Mouse (Mus musculus) forebrain, embryonic 15.5 days (tissue): ENCODE results near the gene Ptpn13. TPM values are rescaled to one million over a fixed set of nuclear protein-coding genes. Genes with fewer than 3 reads are reported as not detected.

Experiments used
- ATAC-seq: fragments of 200-750 bp; cut with Nextera tagmentation; replicated peaks from 2 replicates; pipeline ENCODE4 v1.8.0; 2017; ENCODE audit warnings: mild to moderate bottlenecking, moderate TSS enrichment, moderate library complexity
- H3K27ac ChIP-seq: fragments of 300-500 bp; sonication (generic); replicated peaks from 2 replicates; pipeline ENCODE4 v1.5.1; 2015; ENCODE audit warnings: mild to moderate bottlenecking, inconsistent platforms
- H3K27me3 ChIP-seq: fragments of 300-500 bp; sonication (generic); 2 replicates; pipeline ENCODE4 v1.6.1; 2015; ENCODE audit warnings: inconsistent platforms
- H3K36me3 ChIP-seq: fragments of 300-500 bp; sonication (generic); 2 replicates; pipeline ENCODE4 v1.6.1; 2015; ENCODE audit warnings: mild to moderate bottlenecking, inconsistent platforms
- H3K4me1 ChIP-seq: fragments of 300-500 bp; sonication (generic); 2 replicates; pipeline ENCODE4 v1.6.1; 2015; ENCODE audit warnings: inconsistent platforms
- H3K4me2 ChIP-seq: fragments of 300-500 bp; sonication (generic); replicated peaks from 2 replicates; pipeline ENCODE4 v1.6.1; 2015; ENCODE audit warnings: mild to moderate bottlenecking, inconsistent platforms
- H3K4me3 ChIP-seq: fragments of 300-500 bp; sonication (generic); 2 replicates; pipeline ENCODE4 v1.5.1; 2015; ENCODE audit warnings: mild to moderate bottlenecking, inconsistent platforms
- H3K9ac ChIP-seq: fragments of 300-500 bp; sonication (generic); replicated peaks from 2 replicates; pipeline ENCODE4 v1.6.1; 2015; ENCODE audit warnings: mild to moderate bottlenecking, inconsistent platforms
- H3K9me3 ChIP-seq: fragments of 300-500 bp; sonication (generic); 2 replicates; pipeline ENCODE4 v1.6.1; 2016; ENCODE audit warnings: inconsistent platforms
- WGBS: fragments of 180-500 bp; shearing (Covaris S2); methylation state at CpG from one replicate; pipeline ENCODE4 v1.1.7; 2015; ENCODE audit warnings: mixed read lengths; 5-methylcytosine and 5-hydroxymethylcytosine counted together
- polyA plus RNA-seq: library from polyadenylated mRNA; unstranded; fragments of >200 nt; fragmentation: Nextera tagmentation; extraction: Ambion mirVana; gene quantifications from 2 replicates; pipeline ENCODE4 v1.2.1, GENCODE M21; 2015

Ptpn13 gene
- polyA plus RNA-seq, 1 experiment from 2014 or later: 4.4 TPM

DNA sequence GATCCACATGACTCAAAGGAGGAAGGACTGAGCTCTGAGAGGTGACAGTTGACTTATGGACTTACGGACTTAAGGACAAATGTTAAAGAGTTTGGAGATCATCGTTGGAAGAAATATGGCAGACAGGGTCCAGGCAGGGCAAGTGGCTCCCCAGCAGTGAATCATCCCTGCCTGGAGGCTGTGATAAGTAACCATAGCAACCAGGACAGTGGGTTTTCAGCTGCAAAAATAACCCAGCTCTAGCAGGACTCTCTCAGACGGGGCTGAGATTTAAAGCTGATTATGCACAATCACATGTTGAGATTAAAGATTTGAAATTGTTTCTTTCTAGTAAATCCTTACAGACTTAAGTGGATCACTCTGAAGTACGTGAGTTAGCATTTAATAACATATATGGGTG, 112.4 kb downstream of the Ptpn13 start:
- peaks cover 15% of the 10 kb centered on the region for H3K4me1 ChIP-seq
- 59% methylated on average over 4 of the region's 4 CpGs for WGBS
- no peak for ATAC-seq
- H3K27ac ChIP-seq: no peak overlapping the region
- H3K4me2 ChIP-seq: no peak overlapping the region
- H3K9ac ChIP-seq: no peak overlapping the region
- H3K27me3 ChIP-seq: no peaks in the 10 kb centered on the region
- H3K4me3 ChIP-seq: no peak overlapping the region
- H3K36me3 ChIP-seq: no peaks in the 10 kb centered on the region
- no peaks in the 10 kb centered on the region for H3K9me3 ChIP-seq

DNA sequence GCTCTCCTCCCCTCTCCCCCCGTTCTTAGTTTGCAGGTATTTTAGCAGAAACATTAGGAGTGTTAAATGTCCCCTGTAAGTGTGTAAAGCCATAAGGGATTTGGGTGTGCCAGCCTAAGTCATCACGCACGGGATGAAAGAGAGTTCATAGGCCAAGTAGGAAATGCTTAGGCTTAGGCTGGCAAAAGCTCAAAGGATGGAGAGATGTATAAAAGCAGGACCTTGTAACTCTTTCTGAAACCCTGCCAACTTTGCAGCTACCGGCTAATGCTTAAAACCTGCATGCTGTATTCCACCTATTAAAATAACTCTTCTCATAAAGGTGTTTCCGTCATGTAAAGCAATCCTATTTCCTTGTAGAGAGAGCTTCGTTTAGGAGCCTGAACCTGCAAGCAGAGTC, 115.6 kb downstream of the Ptpn13 start:
- no peak overlapping the region for H3K4me3 ChIP-seq
- H3K27me3 ChIP-seq: no peaks in the 10 kb centered on the region
- no peak for ATAC-seq
- H3K36me3 ChIP-seq: no peaks in the 10 kb centered on the region
- H3K9me3 ChIP-seq: no peaks in the 10 kb centered on the region
- H3K9ac ChIP-seq: no peak overlapping the region
- H3K4me2 ChIP-seq: no peak overlapping the region
- WGBS: 63% methylated on average over 6 of the region's 6 CpGs
- peaks cover 15% of the 10 kb centered on the region for H3K4me1 ChIP-seq
- H3K27ac ChIP-seq: peak overlapping the region; percentile 58

DNA sequence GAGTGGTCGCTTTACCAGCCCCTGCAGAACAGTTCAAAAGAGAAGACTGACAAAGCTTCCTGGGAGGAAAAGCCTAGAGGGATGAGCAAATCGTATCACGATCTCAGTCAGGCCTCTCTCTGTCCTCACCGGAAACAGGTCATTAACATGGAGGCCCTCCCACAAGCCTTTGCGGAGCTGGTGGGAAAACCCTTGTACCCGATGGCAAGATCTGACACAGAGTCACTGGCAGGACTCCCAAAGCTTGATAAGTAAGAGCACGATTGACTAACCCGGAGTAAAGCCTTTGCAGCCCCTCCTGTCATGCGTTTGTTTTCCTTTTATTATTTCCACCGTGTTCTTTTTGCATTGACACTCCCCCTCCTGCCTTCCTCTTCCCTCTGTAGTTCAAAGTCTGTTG, 116.1 kb downstream of the Ptpn13 start:
- no peaks in the 10 kb centered on the region for H3K27me3 ChIP-seq
- H3K4me2 ChIP-seq: peak overlapping the region; percentile 22
- 0 out of 2 replicates have a peak overlapping the region, but pooled peaks have one; percentile 3 for H3K4me3 ChIP-seq
- H3K36me3 ChIP-seq: no peaks in the 10 kb centered on the region
- WGBS: 46% methylated on average over 10 of the region's 10 CpGs
- H3K4me1 ChIP-seq: peaks cover 15% of the 10 kb centered on the region
- peak overlapping the region; percentile 58 for H3K27ac ChIP-seq
- peak; percentile 47 for ATAC-seq
- H3K9me3 ChIP-seq: no peaks in the 10 kb centered on the region
- no peak overlapping the region for H3K9ac ChIP-seq

- Histone ChIP-seq H3K9me3 (no peaks in the 10 kb centered on the region), H3K4me1 (peaks cover 15% of the 10 kb centered on the region), H3K9ac (no peak overlapping the region), H3K36me3 (no peaks in the 10 kb centered on the region), H3K4me3 (0 out of 2 replicates have a peak overlapping the region, but pooled peaks have one; percentile 3), H3K27me3 (no peaks in the 10 kb centered on the region), H3K27ac (peak overlapping the region; percentile 58), H3K4me2 (peak overlapping the region; percentile 22)
- 57% methylated on average over 11 of the region's 11 CpGs for WGBS
- peak; percentile 83 for ATAC-seq
Measured at GRCm38 (mm10) chr5:103541542-103541941, 116.5 kb downstream of the Ptpn13 start.

- H3K9ac ChIP-seq: no peak overlapping the region
- WGBS: 90% methylated on average over 20 of the region's 20 CpGs
- no peaks in the 10 kb centered on the region for H3K27me3 ChIP-seq
- no peaks in the 10 kb centered on the region for H3K36me3 ChIP-seq
- no peak overlapping the region for H3K27ac ChIP-seq
- H3K4me3 ChIP-seq: no peak overlapping the region
- no peak for ATAC-seq
- no peak overlapping the region for H3K4me2 ChIP-seq
- no peaks in the 10 kb centered on the region for H3K9me3 ChIP-seq
- H3K4me1 ChIP-seq: peaks cover 23% of the 10 kb centered on the region
Measured at GRCm38 (mm10) chr5:103545381-103546000, 120.5 kb downstream of the Ptpn13 start.

- 81% methylated on average over 16 of the region's 16 CpGs for WGBS
- Histone ChIP-seq H3K36me3 (peaks cover 3% of the 10 kb centered on the region; the same call in 1 of the 2 replicates), H3K4me1 (0 out of 2 replicates have a peak, but pooled peaks cover 2% of the 10 kb centered on the region), H3K9ac (no peak overlapping the region), H3K9me3 (no peaks in the 10 kb centered on the region), H3K27ac (no peak overlapping the region), H3K4me3 (no peak overlapping the region), H3K4me2 (no peak overlapping the region), H3K27me3 (no peaks in the 10 kb centered on the region)
- ATAC-seq: no peak
Measured at GRCm38 (mm10) chr5:103554769-103555168, 129.8 kb downstream of the Ptpn13 start.

DNA sequence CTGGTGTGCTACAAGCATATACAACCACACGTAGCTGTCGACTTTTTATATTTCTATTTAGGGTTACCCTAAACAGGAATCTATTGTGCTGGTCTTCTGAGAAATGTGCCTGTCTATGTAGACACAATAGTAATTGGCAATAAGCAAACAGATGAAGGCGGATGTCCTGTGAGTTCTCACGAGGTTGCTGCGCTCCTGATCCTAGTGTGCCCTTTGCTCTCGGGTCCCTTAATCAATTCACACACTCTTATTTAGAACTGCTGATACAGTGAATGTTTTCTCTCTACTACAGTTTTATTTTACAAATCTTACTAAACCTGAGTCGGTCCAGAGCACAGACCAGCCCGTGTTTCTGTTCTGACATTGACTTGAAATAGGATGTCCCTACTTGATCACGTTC, 135.6 kb downstream of the Ptpn13 start:
- H3K4me3 ChIP-seq: no peak overlapping the region
- H3K27ac ChIP-seq: no peak overlapping the region
- WGBS: 93% methylated on average over 9 of the region's 9 CpGs
- H3K4me2 ChIP-seq: no peak overlapping the region
- 0 out of 2 replicates have a peak, but pooled peaks cover 7% of the 10 kb centered on the region for H3K4me1 ChIP-seq
- H3K9me3 ChIP-seq: no peaks in the 10 kb centered on the region
- ATAC-seq: no peak
- H3K36me3 ChIP-seq: peaks cover 3% of the 10 kb centered on the region; the same call in 1 of the 2 replicates
- H3K9ac ChIP-seq: no peak overlapping the region
- no peaks in the 10 kb centered on the region for H3K27me3 ChIP-seq

DNA sequence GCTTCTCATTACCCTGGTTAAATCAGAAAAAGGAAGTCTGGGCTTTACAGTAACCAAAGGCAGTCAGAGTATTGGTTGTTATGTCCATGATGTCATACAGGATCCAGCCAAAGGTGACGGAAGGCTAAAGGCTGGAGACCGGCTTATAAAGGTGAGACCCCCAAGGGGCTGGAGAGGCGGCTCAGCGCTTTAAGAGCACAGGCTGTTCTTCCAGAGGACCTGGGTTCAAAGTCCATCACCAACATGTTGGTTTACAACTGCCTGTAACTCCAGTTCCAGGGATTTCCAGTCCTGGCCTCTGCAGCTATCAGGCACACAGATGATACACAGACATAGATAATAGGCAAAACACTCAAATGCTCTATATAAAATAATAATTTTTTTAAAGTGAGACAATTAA, 143.0 kb downstream of the Ptpn13 start:
- Histone ChIP-seq H3K27me3 (no peaks in the 10 kb centered on the region), H3K4me2 (no peak overlapping the region), H3K4me1 (0 out of 2 replicates have a peak, but pooled peaks cover 7% of the 10 kb centered on the region), H3K9me3 (no peaks in the 10 kb centered on the region), H3K36me3 (no peaks in the 10 kb centered on the region), H3K4me3 (no peak overlapping the region), H3K9ac (no peak overlapping the region), H3K27ac (no peak overlapping the region)
- ATAC-seq: no peak
- 94% methylated on average over 4 of the region's 4 CpGs for WGBS

DNA sequence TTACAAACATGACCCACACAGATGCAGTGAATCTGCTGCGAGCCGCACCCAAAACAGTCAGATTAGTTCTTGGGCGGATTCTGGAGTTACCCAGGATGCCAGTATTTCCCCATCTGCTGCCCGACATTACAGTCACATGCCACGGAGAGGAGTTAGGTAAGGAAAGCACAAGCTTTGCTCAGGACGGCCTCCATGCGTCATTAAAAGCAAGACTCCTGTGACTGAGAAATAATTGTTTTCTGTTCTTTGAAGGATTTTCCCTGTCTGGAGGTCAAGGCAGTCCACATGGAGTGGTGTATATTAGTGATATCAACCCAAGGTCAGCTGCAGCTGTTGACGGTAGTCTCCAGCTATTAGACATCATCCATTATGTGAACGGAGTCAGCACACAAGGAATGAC, 144.5 kb downstream of the Ptpn13 start:
- ATAC-seq: no peak
- Histone ChIP-seq H3K36me3 (no peaks in the 10 kb centered on the region), H3K9ac (no peak overlapping the region), H3K9me3 (no peaks in the 10 kb centered on the region), H3K4me2 (no peak overlapping the region), H3K4me1 (0 out of 2 replicates have a peak, but pooled peaks cover 7% of the 10 kb centered on the region), H3K4me3 (no peak overlapping the region), H3K27ac (no peak overlapping the region), H3K27me3 (no peaks in the 10 kb centered on the region)
- WGBS: 92% methylated on average over 9 of the region's 9 CpGs

- Histone ChIP-seq H3K9me3 (no peaks in the 10 kb centered on the region), H3K36me3 (no peaks in the 10 kb centered on the region), H3K9ac (no peak overlapping the region), H3K4me1 (no peaks in the 10 kb centered on the region), H3K27me3 (no peaks in the 10 kb centered on the region), H3K4me2 (no peak overlapping the region), H3K27ac (no peak overlapping the region), H3K4me3 (no peak overlapping the region)
- WGBS: 67% methylated on average over 11 of the region's 11 CpGs
- peak; percentile 68; the same call in 1 of the 2 replicates for ATAC-seq
Measured at GRCm38 (mm10) chr5:103579680-103580420, 154.9 kb downstream of the Ptpn13 start.

GRCm38 (mm10) chr5:103587219-103587618, 162.2 kb downstream of the Ptpn13 start:
- H3K4me1 ChIP-seq: no peaks in the 10 kb centered on the region
- no peaks in the 10 kb centered on the region for H3K9me3 ChIP-seq
- no peak overlapping the region for H3K4me2 ChIP-seq
- H3K27ac ChIP-seq: no peak overlapping the region
- H3K4me3 ChIP-seq: no peak overlapping the region
- H3K27me3 ChIP-seq: no peaks in the 10 kb centered on the region
- no peak for ATAC-seq
- 89% methylated on average over 7 of the region's 7 CpGs for WGBS
- no peaks in the 10 kb centered on the region for H3K36me3 ChIP-seq
- H3K9ac ChIP-seq: no peak overlapping the region

- WGBS: 86% methylated on average over 7 of the region's 7 CpGs
Measured at GRCm38 (mm10) chr5:103591846-103592245, 166.9 kb downstream of the Ptpn13 start.

More at GRCm38 (mm10) chr5:103591846-103592245, 166.9 kb downstream of the Ptpn13 start:
- no peak overlapping the region for H3K9ac ChIP-seq
- H3K4me1 ChIP-seq: peaks cover 17% of the 10 kb centered on the region
- no peaks in the 10 kb centered on the region for H3K9me3 ChIP-seq
- no peak overlapping the region for H3K4me3 ChIP-seq
- no peaks in the 10 kb centered on the region for H3K36me3 ChIP-seq
- H3K27me3 ChIP-seq: no peaks in the 10 kb centered on the region
- no peak overlapping the region for H3K27ac ChIP-seq
- H3K4me2 ChIP-seq: no peak overlapping the region
- ATAC-seq: no peak
